Mouse (Mus musculus) midbrain, postnatal 0 days (tissue): ENCODE measurements at regions not wholly inside any gene's neighbourhood (a gene's known extent, or its start where the extent isn't known, plus 50 kb on each side); places are given as distances from the start of the nearest gene placed in this dataset.

Experiments
- ATAC-seq: fragments of 200-750 bp; cut with Nextera tagmentation; 2 replicates; pipeline ENCODE4 v1.8.0; 2017; ENCODE audit warnings: moderate number of reproducible peaks, mild to moderate bottlenecking, moderate TSS enrichment, moderate library complexity; ENCODE audit not compliant: low FRiP score
- DNase-seq: peaks from one replicate; pipeline ENCODE4 v3.0.0-alpha.2; 2015; ENCODE audit warnings: low spot score
- H3K27ac ChIP-seq: fragments of 300-500 bp; sonication (generic); 2 replicates; pipeline ENCODE4 v1.5.1; 2014; ENCODE audit warnings: low read depth, mild to moderate bottlenecking, low read length, mixed read lengths
- H3K27me3 ChIP-seq: fragments of 300-500 bp; sonication (generic); 2 replicates; pipeline ENCODE4 v1.6.1; 2014; ENCODE audit warnings: low read length, control low read depth, mixed read lengths; ENCODE audit not compliant: insufficient read depth
- H3K36me3 ChIP-seq: fragments of 300-500 bp; sonication (generic); 2 replicates; pipeline ENCODE4 v1.6.1; 2014; ENCODE audit warnings: low read length, control low read depth, mixed read lengths; ENCODE audit not compliant: insufficient read depth
- H3K4me1 ChIP-seq: fragments of 300-500 bp; sonication (generic); 2 replicates; pipeline ENCODE4 v1.6.1; 2014; ENCODE audit warnings: mild to moderate bottlenecking, control low read depth, antibody characterized with exemption, low read length, mixed read lengths; ENCODE audit not compliant: insufficient read depth
- H3K4me2 ChIP-seq: fragments of 300-500 bp; sonication (generic); 2 replicates; pipeline ENCODE4 v1.6.1; 2014; ENCODE audit warnings: low read depth, mild to moderate bottlenecking, low read length, mixed read lengths; ENCODE audit not compliant: poor library complexity, severe bottlenecking
- H3K4me3 ChIP-seq: fragments of 300-500 bp; sonication (generic); 2 replicates; pipeline ENCODE4 v1.5.1; 2014; ENCODE audit warnings: low read depth, mild to moderate bottlenecking, low read length, moderate library complexity
- H3K9ac ChIP-seq: fragments of 300-500 bp; sonication (generic); replicated peaks from 2 replicates; pipeline ENCODE4 v1.6.1; 2014; ENCODE audit warnings: mild to moderate bottlenecking, low read length, moderate library complexity, mixed read lengths; ENCODE audit not compliant: poor library complexity, severe bottlenecking
- H3K9me3 ChIP-seq: fragments of 300-500 bp; sonication (generic); 2 replicates; pipeline ENCODE4 v1.6.1; 2016; ENCODE audit warnings: low read length, control low read depth
- CTCF ChIP-seq: IDR thresholded peaks from 2 replicates; pipeline ENCODE4 v1.5.1; 2016; ENCODE audit warnings: antibody characterized with exemption, mild to moderate bottlenecking
- WGBS: fragments of 180-500 bp; shearing (Covaris S2); extraction: QIAGEN DNeasy Blood & Tissue Kit; methylation state at CpG from one replicate; pipeline ENCODE4 v1.1.7; 2014; 5-methylcytosine and 5-hydroxymethylcytosine counted together

DNA sequence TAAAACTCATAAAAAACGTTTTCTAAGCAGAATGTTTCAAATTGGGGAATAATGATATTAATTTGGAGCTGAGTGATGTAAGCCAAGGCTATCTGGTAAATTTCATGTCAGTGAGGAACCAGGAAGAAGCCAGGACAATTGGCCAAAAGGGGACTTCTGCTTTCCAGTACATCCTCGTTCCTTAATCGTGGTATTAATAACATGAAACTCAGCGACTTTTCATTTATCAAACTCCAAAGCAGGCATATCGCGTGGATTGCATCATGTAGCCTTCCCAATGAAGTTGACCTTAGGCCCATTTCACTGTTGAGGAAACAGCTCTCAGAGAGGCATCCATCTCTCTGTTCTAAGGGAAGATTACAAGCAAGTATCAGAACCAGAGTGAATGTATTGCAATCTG, 305.3 kb upstream of the Tbx3 start:
- Histone ChIP-seq H3K4me2 (no peak overlapping the region), H3K4me1 (no peaks in the 10 kb centered on the region), H3K27ac (no peak overlapping the region), H3K9ac (no peak overlapping the region), H3K36me3 (no peaks in the 10 kb centered on the region), H3K27me3 (no peaks in the 10 kb centered on the region), H3K9me3 (no peaks in the 10 kb centered on the region), H3K4me3 (no peak overlapping the region)
- ATAC-seq (no peak), DNase-seq (no peak)
- 87% methylated on average over 6 of the region's 6 CpGs for WGBS
- no peak for TF ChIP-seq CTCF

DNA sequence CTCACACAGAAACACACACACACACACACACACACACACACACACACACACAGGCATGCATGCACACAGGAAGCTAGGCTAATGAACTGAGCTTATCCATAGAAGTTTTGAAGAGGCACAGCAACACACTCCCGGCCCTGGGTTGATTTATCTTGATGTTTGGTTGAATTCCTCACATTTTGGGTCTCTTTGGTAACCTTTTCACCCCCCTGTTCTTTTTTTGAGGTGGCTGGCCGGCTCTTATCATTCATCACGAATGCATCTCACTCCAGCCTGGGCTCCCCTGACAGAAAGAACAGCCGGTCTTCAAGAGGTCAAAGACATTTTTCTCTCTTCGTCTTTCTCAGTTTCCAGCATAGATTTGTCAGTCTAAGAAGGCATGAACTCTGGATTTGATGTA, 304.2 kb upstream of the Tbx3 start:
- Histone ChIP-seq H3K4me1 (no peaks in the 10 kb centered on the region), H3K36me3 (no peaks in the 10 kb centered on the region), H3K9ac (no peak overlapping the region), H3K4me3 (no peak overlapping the region), H3K4me2 (no peak overlapping the region), H3K27me3 (no peaks in the 10 kb centered on the region), H3K9me3 (no peaks in the 10 kb centered on the region), H3K27ac (no peak overlapping the region)
- no peak for ATAC-seq
- TF ChIP-seq CTCF = no peak
- DNase-seq = no peak
- WGBS = 40% methylated on average over 5 of the region's 5 CpGs

DNA sequence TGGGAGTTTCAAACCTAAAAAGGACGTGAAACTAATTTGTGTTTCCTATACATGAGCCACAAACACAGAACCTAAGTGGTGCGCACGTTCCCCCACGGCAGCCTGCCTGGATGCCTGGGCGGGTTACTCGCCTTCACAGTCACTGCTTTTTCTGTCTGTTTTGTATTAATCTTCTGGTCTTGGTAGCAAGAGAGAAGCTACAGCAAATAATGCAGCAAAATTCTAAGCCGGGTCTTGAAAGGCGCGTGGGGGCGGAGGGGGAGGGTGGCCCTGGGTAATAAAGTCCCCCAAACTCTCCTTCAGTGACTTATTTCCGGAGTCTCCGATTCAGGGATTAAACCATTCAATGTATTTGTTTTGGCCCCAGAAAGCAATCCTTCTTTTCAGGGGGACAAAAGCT, 300.0 kb upstream of the Tbx3 start:
- Histone ChIP-seq H3K27ac (no peak overlapping the region), H3K4me1 (no peaks in the 10 kb centered on the region), H3K9me3 (no peaks in the 10 kb centered on the region), H3K36me3 (no peaks in the 10 kb centered on the region), H3K27me3 (0 out of 2 replicates have a peak, but pooled peaks cover 7% of the 10 kb centered on the region), H3K9ac (no peak overlapping the region), H3K4me3 (no peak overlapping the region), H3K4me2 (0 out of 2 replicates have a peak overlapping the region, but pooled peaks have one; percentile 21)
- TF ChIP-seq CTCF = no peak
- ATAC-seq (no peak), DNase-seq (no peak)
- 26% methylated on average over 12 of the region's 12 CpGs for WGBS

DNA sequence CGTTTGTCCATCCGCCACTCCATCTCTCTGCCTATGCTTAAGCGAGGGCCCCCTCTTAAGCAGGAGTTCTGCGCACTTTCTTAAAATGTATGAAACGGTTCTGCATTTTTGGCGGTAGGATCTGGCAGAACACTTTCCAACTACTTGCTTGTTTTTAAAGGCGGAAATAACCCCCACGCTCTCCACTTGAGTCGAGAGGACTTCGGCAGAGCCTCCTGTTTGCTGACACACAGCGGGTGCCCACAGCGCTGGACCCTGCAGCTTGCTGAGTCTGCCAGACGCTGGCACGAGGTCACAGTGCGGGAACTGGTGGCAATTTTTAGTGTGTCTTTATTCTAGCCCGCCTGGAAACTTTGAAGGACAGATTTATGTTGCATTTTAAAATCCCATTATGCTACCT, 299.5 kb upstream of the Tbx3 start:
- no peak overlapping the region for H3K27ac ChIP-seq
- no peak overlapping the region for H3K9ac ChIP-seq
- H3K4me3 ChIP-seq = no peak overlapping the region
- 0 out of 2 replicates have a peak, but pooled peaks cover 7% of the 10 kb centered on the region for H3K27me3 ChIP-seq
- peak overlapping the region; percentile 21; the same call in 1 of the 2 replicates for H3K4me2 ChIP-seq
- H3K36me3 ChIP-seq = no peaks in the 10 kb centered on the region
- H3K9me3 ChIP-seq = no peaks in the 10 kb centered on the region
- peak; percentile 17 for DNase-seq
- TF ChIP-seq CTCF = no peak
- no peak for ATAC-seq
- WGBS = 13% methylated on average over 16 of the region's 16 CpGs
- no peaks in the 10 kb centered on the region for H3K4me1 ChIP-seq

DNA sequence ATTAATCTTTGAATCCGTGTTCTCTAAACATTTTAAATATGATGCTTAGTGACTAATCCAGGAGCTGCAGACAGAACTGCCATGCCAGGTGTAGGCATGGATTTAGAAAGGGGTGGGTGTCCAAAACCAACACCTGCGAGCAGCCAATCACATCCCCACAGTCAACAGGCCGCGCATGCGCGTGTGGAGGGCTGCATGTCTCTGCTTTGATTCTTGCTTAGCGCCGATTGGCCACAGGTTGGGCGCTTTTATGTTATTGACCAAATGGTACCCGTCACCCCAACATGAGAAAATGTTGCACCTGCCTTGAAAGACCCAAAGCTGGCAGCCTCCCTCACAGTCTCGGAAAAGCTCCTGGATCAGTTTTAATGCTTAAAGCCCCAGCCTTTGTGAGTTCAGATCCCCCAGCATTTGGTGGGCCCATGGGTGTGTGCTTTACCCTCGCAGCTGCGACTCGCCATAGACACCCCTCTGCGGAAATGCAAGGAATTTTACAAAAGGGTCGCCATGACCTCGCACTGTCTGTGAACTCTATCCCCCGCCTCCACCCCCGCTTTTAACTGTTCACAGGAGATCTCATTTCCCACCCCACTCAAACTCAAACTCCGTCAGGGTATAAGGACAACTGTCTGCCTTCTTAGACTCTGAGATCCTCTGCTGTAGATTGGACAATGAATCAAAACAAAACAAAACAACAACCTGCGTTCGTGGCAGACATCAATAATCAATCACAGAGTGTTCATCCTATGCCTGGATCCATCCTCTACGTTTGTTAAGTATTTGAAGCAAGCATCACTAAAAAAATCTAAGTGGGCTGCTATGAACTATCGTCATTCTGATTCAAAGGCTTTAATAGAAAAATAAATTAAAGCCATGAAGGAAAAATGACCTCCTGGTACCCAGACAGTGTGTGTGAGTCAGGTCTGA, 296.4 kb upstream of the Tbx3 start:
- WGBS = 91% methylated on average over 24 of the region's 24 CpGs
- H3K9me3 ChIP-seq = no peaks in the 10 kb centered on the region

DNA sequence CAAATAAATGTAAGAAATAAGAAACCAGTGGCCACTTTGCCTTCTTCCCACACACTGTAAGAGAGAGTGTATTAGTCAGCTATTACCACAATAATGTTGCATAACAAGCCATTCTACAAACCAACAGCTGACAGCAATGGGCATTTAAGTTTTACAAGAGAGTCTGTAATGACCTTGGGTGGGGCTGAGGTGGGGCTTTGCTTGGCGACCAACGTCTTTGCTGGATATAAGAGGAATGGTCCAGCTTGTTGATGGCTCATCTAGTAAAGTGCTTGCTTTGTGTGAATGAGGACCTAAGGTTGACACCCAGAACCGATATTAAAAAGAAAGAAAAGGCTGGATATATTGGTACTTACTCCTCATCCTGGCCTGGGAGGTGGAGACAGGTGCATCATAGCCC, 295.6 kb upstream of the Tbx3 start:
- H3K27ac ChIP-seq = no peak overlapping the region
- DNase-seq (no peak), ATAC-seq (no peak)
- no peak overlapping the region for H3K4me2 ChIP-seq
- H3K27me3 ChIP-seq = 0 out of 2 replicates have a peak, but pooled peaks cover 7% of the 10 kb centered on the region
- no peaks in the 10 kb centered on the region for H3K9me3 ChIP-seq
- TF ChIP-seq CTCF = no peak
- no peak overlapping the region for H3K9ac ChIP-seq
- no peaks in the 10 kb centered on the region for H3K4me1 ChIP-seq
- no peaks in the 10 kb centered on the region for H3K36me3 ChIP-seq
- no peak overlapping the region for H3K4me3 ChIP-seq
- 85% methylated on average over 3 of the region's 3 CpGs for WGBS

More for the DNA sequence above, 296.4 kb upstream of the Tbx3 start:
- no peak for ATAC-seq
- no peak for DNase-seq
- Histone ChIP-seq H3K4me1 (no peaks in the 10 kb centered on the region), H3K9ac (no peak overlapping the region), H3K36me3 (no peaks in the 10 kb centered on the region), H3K27ac (no peak overlapping the region), H3K4me3 (no peak overlapping the region), H3K27me3 (0 out of 2 replicates have a peak, but pooled peaks cover 7% of the 10 kb centered on the region), H3K4me2 (no peak overlapping the region)
- no peak for TF ChIP-seq CTCF
